Mouse (Mus musculus): ENCODE measurements at regions not wholly inside any gene's neighbourhood (a gene's known extent, or its start where the extent isn't known, plus 50 kb on each side); places are given as distances from the start of the nearest gene placed in this dataset.

DNA sequence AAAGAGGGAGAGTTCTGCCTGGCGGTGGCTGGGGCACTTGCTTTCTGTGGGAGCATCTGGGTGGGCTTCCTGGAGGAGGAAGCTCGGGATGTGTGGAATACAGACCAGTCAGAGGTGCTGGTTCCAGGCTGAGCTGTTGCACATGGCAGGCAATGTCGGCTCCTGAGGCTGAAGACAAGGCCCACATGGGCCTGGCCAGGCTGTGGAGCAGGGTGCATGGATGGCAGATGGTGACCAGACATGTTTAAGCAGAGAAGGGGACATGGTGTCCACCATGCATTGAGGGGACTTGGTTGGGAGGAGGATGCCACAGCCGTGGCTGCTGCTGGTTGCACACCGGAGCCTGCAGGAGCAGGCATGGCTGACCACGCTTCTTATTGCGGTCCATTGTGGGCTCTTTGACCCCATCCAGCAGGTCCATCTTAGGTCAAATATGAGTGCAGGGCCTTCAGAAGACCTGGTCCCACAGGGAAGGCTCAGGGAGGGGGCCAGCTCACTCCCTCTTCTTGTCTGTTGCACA lies 74.3 kb upstream of the Tmem189 start:
- no peak for DNase-seq (ENCODE audit: low read depth)
- TF ChIP-seq POLR2A (IDR thresholded peaks at IDR 0.05; ENCODE audit: borderline replicate concordance, extremely low read depth, insufficient read depth, insufficient read length, poor library complexity, severe bottlenecking) (no peak), CTCF (IDR thresholded peaks at IDR 0.05; ENCODE audit: borderline replicate concordance, extremely low read depth, insufficient read depth, insufficient read length) (no peak)

DNA sequence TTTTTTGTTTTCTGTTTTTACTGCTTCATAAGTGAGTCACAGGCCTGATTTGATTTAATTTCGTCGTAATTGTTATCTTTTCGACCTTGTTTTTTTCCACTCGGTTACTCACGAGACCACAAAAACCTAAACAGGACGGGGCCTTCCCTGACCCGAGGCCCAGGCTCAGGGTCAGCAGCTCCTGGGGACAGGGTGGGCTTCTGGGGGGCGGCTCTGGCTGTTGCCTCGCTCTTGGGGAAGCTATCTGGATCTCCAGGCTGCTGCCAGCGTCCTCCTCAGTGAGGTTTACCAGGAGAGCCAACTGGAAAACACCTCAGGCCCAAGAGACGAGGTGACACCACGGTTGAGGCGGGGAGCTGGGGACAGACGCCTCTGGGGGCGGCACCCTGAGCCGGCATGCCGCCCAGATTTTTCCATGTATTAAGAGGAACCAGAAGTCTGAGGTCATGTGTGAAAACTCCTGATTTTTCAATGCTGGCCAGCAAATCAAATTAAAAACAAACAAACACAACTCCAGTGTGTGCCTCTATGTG lies 71.8 kb upstream of the Tmem189 start:
- TF ChIP-seq POLR2A (IDR thresholded peaks at IDR 0.05; ENCODE audit: borderline replicate concordance, extremely low read depth, insufficient read depth, insufficient read length, poor library complexity, severe bottlenecking) (no peak), CTCF (IDR thresholded peaks at IDR 0.05; ENCODE audit: borderline replicate concordance, extremely low read depth, insufficient read depth, insufficient read length) (no peak)
- DNase-seq (ENCODE audit: low read depth): no peak

DNA sequence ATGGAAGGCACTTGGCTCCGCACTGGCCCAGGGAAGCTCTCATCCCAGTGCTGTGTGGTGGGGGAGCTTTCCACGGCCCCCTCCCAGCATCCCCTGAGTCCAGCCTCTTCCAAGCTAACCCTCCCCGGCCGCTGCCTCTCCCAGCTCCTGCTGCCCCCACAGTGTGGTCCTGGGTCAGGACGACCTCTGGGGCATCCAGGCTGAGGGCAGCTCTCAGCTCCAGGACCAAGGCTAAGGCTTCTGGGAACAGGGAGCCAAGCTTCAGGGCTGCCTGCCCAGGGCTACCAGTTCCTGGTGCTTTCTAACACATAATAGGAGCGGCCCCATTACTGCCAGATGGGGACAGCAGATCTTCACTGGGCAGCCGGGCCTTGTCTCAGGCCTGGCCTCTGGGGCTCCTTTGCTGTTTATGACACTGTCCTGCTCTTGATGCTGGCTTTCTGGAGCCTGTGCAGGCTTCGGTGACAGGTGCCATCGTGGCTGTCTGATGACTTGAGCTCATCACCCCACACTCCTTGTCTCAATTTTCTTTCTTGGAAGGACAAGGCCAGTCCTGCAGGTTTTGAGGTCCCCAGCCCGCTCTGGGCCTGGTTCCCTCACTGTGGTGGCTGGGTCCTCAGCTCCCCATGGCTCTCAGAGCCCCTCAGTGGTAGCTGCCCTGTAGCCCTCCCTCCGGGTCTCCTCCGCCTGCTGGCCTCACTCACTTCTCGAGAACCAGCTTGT lies 71.2 kb upstream of the Tmem189 start:
- TF ChIP-seq POLR2A (IDR thresholded peaks at IDR 0.05; ENCODE audit: borderline replicate concordance, extremely low read depth, insufficient read depth, insufficient read length, poor library complexity, severe bottlenecking): no peak

DNA sequence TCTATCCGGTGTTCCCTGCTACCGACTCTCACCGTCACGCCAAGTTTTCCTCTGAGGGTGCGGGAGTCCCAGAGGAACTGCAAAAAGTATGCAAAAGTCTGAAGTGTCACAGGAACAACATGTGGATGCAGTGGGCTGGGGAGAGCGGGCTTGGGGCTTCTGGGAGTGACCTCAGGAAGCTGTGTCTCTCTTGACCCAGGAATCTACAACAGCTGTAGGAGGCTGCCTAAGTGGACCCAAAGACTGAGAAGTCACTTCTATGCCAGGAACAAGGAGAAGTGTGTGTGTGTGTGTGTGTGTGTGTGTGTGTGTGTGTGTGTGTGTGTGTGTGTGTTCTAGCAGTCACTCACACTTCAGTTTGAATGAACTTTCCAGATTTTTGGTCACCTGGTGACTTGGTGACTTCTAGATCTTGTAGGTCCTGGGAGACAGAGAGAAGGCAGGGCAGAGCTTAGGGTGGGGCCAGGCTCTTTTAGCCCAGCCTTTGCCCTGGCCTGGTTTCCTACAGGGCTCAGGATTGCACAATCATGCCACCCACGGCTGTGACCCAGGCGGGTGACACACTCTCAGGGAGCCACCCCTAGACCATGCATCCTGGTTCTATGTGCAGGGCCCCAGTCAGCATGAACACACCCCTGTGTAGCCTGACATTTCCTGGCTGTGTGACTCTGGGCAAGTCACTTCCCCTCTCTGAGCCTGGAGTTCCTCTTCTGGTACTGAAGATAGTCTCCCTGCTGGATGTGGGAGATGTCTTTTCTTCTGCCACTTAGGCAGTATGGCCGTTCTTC lies 70.2 kb upstream of the Tmem189 start:
- no peak for DNase-seq (ENCODE audit: low read depth)
- no peak for TF ChIP-seq CTCF (IDR thresholded peaks at IDR 0.05; ENCODE audit: borderline replicate concordance, extremely low read depth, insufficient read depth, insufficient read length)
- TF ChIP-seq POLR2A (IDR thresholded peaks at IDR 0.05; ENCODE audit: borderline replicate concordance, extremely low read depth, insufficient read depth, insufficient read length, poor library complexity, severe bottlenecking): no peak

More for the DNA sequence above, 71.2 kb upstream of the Tmem189 start:
- DNase-seq (ENCODE audit: low read depth): no peak

DNA sequence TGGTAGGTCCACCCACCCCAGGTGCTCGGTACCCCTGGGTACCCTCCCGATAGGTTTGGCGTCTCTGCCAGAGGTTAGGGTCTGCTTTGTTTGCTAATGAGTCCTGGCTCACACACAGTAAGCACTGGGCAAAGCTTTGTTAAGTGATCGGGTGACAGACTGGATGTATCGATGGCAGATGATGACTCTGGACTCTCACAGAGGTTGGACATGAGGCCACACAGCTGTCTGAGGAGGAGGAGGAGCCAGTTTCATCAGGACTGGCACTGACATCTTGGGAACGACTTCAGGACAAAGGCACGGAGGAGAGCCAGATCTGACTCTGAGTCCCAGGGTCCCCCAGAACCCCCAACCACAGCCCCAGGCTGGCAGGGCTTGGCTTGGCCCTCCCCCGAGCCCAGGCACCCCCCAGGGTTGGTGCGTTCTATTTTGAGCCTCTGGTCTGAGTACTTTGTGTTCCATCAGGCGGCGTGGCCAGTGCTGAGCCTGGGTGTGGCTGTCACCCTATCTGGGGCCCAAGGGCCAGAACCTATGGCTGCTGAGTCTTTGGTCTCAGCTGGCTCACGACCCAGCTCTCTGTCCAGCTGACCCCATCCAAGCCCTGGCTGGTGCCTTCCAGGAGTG lies 67.6 kb upstream of the Tmem189 start:
- TF ChIP-seq POLR2A (IDR thresholded peaks at IDR 0.05; ENCODE audit: borderline replicate concordance, extremely low read depth, insufficient read depth, insufficient read length, poor library complexity, severe bottlenecking) (no peak), CTCF (IDR thresholded peaks at IDR 0.05; ENCODE audit: borderline replicate concordance, extremely low read depth, insufficient read depth, insufficient read length) (no peak)
- DNase-seq (ENCODE audit: low read depth): no peak

DNA sequence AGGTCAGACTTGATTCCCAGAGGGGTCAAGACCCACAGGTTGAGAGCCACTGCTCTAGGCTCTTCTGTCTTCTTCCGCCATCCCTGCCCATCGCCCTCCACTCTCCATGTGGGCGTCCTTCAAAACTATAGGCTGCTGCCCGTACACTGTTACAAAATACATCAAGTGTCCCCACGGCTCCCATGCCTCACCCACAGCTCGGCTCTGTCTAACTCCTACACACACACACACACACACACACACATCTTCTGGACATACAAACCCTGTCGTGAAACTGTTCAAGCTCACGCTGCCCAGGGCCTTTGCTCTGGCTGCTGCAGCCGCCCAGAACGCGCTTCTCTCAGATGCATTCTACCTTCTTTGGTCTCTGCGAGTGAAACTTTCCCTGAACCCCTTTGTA lies 67.1 kb upstream of the Tmem189 start:
- TF ChIP-seq POLR2A (IDR thresholded peaks at IDR 0.05; ENCODE audit: borderline replicate concordance, extremely low read depth, insufficient read depth, insufficient read length, poor library complexity, severe bottlenecking) (no peak), CTCF (IDR thresholded peaks at IDR 0.05; ENCODE audit: borderline replicate concordance, extremely low read depth, insufficient read depth, insufficient read length) (no peak)
- DNase-seq (ENCODE audit: low read depth): no peak

DNA sequence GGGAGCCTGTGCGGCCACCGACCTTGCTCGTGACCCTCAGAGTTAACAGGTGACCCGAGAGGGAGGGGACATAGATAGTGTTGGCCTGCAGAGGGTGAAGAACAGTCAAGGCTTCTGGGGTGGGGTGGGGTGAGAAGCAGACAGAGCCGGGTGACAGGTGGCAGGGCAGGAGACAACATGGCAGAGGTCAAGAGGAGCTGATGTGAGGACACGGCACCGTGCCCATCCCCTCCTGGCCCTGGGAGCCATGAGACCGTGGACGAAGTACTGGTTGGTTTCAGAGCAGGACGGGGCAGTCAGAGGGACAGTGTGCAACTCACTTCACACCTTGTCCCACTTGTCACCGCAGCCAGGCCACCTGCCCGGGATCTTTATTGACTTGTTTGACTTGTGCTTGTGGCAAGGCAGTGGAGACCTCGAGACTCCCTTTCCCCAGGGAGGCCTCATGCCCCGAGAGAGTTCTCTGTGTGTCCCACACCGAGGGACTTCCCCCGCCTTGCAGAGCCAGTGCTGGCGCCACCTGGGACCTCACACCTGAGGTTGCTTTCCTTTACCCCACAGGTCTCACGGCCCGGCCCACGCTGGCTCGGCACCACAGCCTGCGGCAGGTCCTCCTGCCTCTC lies 65.4 kb upstream of the Tmem189 start:
- TF ChIP-seq POLR2A (IDR thresholded peaks at IDR 0.05; ENCODE audit: borderline replicate concordance, extremely low read depth, insufficient read depth, insufficient read length, poor library complexity, severe bottlenecking) (no peak), CTCF (IDR thresholded peaks at IDR 0.05; ENCODE audit: borderline replicate concordance, extremely low read depth, insufficient read depth, insufficient read length) (no peak)
- no peak for DNase-seq (ENCODE audit: low read depth)

DNA sequence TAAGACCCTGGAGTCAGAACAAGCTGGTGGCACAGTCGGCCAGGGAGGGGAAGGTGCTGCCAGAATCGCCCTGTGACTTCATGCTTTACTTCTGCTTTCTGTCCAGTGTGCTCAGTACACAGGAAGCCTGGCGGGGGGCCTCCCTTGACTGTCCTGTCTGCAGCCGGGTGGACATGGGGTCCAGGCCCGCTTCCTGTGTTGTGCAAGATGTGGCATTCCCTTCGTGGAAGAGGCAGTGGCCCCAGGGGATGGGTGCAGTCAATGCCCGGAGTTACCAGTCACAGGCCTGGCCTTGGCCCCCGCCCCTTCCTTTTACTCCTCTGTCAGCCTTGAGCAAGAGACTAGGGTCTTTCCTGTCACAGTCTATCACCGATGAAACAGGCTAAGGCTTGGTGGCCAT lies 64.3 kb upstream of the Tmem189 start:
- TF ChIP-seq CTCF (IDR thresholded peaks at IDR 0.05; ENCODE audit: borderline replicate concordance, extremely low read depth, insufficient read depth, insufficient read length): no peak
- no peak for TF ChIP-seq POLR2A (IDR thresholded peaks at IDR 0.05; ENCODE audit: borderline replicate concordance, extremely low read depth, insufficient read depth, insufficient read length, poor library complexity, severe bottlenecking)
- DNase-seq (ENCODE audit: low read depth): no peak

DNA sequence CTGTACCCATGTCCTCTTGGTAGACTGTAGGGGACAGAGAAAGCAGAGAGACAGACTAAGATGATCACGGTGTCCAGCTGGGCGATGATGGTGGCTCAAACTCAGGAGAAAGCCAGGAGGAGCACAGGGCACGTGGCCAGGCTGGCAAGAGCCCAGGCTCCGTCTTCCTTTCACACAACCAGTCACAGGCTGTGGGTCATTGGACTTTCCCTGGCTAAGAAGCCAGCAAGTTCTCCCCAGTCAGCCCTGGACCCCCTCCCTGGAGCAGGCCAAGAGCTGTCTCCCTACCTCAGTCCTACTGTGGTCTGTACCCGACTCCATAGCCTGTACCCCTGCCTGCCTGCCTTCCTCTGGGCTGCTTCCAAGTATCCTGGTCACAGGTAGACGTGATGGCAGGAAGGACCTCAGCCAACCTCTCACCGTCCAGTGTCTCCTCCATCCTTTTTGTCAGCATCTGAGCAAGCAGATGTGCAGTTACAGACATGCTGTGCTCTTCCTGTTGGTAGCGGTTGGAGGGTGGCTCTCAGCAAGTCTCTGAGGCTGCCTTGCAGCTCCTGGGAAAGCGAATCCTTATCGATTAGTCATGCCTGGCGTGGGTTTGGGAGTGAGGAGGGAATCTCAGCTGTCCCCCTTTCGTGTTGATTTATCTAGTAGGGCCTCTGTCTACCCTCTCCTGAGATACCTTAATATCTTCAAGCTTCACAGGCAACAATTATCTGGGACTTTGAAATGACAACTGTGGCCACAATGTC lies 63.4 kb upstream of the Tmem189 start:
- DNase-seq (ENCODE audit: low read depth): peak; percentile 48
- no peak for TF ChIP-seq POLR2A (IDR thresholded peaks at IDR 0.05; ENCODE audit: borderline replicate concordance, extremely low read depth, insufficient read depth, insufficient read length, poor library complexity, severe bottlenecking)
- no peak for TF ChIP-seq CTCF (IDR thresholded peaks at IDR 0.05; ENCODE audit: borderline replicate concordance, extremely low read depth, insufficient read depth, insufficient read length)

DNA sequence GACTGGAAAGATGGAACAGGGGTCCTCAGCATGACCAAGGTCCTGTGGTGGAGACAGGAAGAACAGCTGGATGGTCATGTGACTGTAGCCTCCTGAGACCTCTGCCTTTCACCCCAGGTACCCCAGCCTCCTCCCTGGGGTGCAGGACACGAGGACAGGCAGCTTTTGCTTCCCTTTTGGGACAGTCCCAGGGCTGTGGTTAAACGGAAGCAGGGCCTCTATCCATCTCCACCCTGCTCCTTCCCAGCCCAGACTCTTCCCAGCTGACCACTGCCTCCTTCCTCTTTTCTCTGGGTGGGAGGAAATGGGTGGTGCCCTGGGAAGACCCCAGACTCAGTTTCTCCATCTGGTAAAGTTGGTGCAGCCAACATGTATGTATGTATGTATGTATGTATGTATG lies 62.0 kb upstream of the Tmem189 start:
- no peak for TF ChIP-seq CTCF (IDR thresholded peaks at IDR 0.05; ENCODE audit: borderline replicate concordance, extremely low read depth, insufficient read depth, insufficient read length)
- TF ChIP-seq POLR2A (IDR thresholded peaks at IDR 0.05; ENCODE audit: borderline replicate concordance, extremely low read depth, insufficient read depth, insufficient read length, poor library complexity, severe bottlenecking): no peak

More for the DNA sequence above, 62.0 kb upstream of the Tmem189 start:
- DNase-seq (ENCODE audit: low read depth): no peak
